Comparison of ENCODE assay signal across 10 mouse cellular contexts in genomic region chr4:58944206-58944553, GRCm38 (mm10). TPM values are rescaled to one million over a fixed set of nuclear protein-coding genes. Genes with fewer than 3 reads are reported as not detected.
DNase-seq lines count a peak whose midpoint lies in the region; ATAC-seq and TF ChIP-seq lines count a peak whose summit lies in the region.
"Had no signal": no experiment of that assay in that cellular context is flagged by ENCODE, and none has a peak within 500 bp of the region (broad histone marks: within the 10 kb centered on the region; RNA-seq: fewer than 3 reads in every experiment).

No protein-coding gene starts in this region.

- no peak overlapping the region for H3K9ac ChIP-seq in heart, embryonic 15.5 days
- no peak overlapping the region for H3K9ac ChIP-seq in ES-E14 (ENCODE audit: insufficient read depth, low read depth, low read length, poor library complexity, severe bottlenecking)
- no peak overlapping the region for H3K9ac ChIP-seq in hindbrain, embryonic 11.5 days (ENCODE audit: low read depth, low read length)
- 0 out of 2 replicates have a peak overlapping the region, but pooled peaks have one; percentile 3 for H3K9ac ChIP-seq in midbrain, embryonic 11.5 days (ENCODE audit: low read length)

- in situ Hi-C loops in ES-E14 (cut with MboI; ENCODE audit: low sequenced_read_pairs in 2 of 2, unreplicated experiment in 2 of 2) = no loop called here

- peak overlapping the region; percentile 66 for H3K4me3 ChIP-seq in heart, embryonic 15.5 days
- peak overlapping the region; percentile 66 to 76 for H3K4me3 ChIP-seq in ES-E14 (ENCODE audit: insufficient read depth in 1 of 2, low read depth in 1 of 2, low read length in 2 of 2, poor library complexity in 1 of 2, severe bottlenecking in 1 of 2)
- H3K4me3 ChIP-seq in hindbrain, embryonic 11.5 days (ENCODE audit: low read depth, low read length) = peak overlapping the region; percentile 64
- peak overlapping the region; percentile 60 for H3K4me3 ChIP-seq in midbrain, embryonic 11.5 days (ENCODE audit: low read depth, low read length)

- DNase-seq in heart, adult 9 months (ENCODE audit: low spot score in 2 of 2) = no peak
- DNase-seq in ES-E14 (ENCODE audit: low read depth, low spot score) = no peak
- no peak for DNase-seq in hindbrain, embryonic 11.5 days (ENCODE audit: low spot score)
- no peak for DNase-seq in midbrain, embryonic 11.5 days (ENCODE audit: low spot score, missing footprints)
- DNase-seq in cerebellum, adult 11-12 months = no peak
- DNase-seq in spleen, postnatal 36 days (ENCODE audit: low spot score in 2 of 2) = no peak
- no peak for DNase-seq in left cerebral cortex, adult 11 months (ENCODE audit: low spot score)

- H3K27me3 ChIP-seq in heart, embryonic 15.5 days = peaks cover 19% of the 10 kb centered on the region
- H3K27me3 ChIP-seq in hindbrain, embryonic 11.5 days (ENCODE audit: control insufficient read depth, insufficient read depth, low read length) = no peaks in the 10 kb centered on the region
- H3K27me3 ChIP-seq in midbrain, embryonic 11.5 days (ENCODE audit: control insufficient read depth, insufficient read depth, low read length) = peaks cover 3% of the 10 kb centered on the region

- ATAC-seq in heart, embryonic 15.5 days (replicated peaks; ENCODE audit: insufficient number of reproducible peaks, insufficient read depth, low FRiP score, low read depth) = no peak
- ATAC-seq in hindbrain, embryonic 11.5 days (ENCODE audit: low FRiP score) = peak; percentile 36; the same call in 1 of the 2 replicates
- peak; percentile 22; the same call in 1 of the 2 replicates for ATAC-seq in midbrain, embryonic 11.5 days (ENCODE audit: low FRiP score)

- H3K36me3 ChIP-seq in heart, embryonic 15.5 days = no peaks in the 10 kb centered on the region
- H3K36me3 ChIP-seq in ES-E14 (ENCODE audit: control insufficient read depth, insufficient read depth, low read length, poor library complexity, severe bottlenecking) = no peaks in the 10 kb centered on the region
- no peaks in the 10 kb centered on the region for H3K36me3 ChIP-seq in hindbrain, embryonic 11.5 days (ENCODE audit: control insufficient read depth, insufficient read depth, low read length)
- no peaks in the 10 kb centered on the region for H3K36me3 ChIP-seq in midbrain, embryonic 11.5 days (ENCODE audit: control insufficient read depth, insufficient read depth, low read length)
- H3K36me3 ChIP-seq: G1E had no signal

- no peak overlapping the region for H3K27ac ChIP-seq in heart, embryonic 15.5 days
- H3K27ac ChIP-seq in ES-E14 (ENCODE audit: insufficient read depth, low read depth, low read length, poor library complexity, severe bottlenecking) = no peak overlapping the region
- no peak overlapping the region for H3K27ac ChIP-seq in hindbrain, embryonic 11.5 days (ENCODE audit: low read depth, low read length)
- no peak overlapping the region for H3K27ac ChIP-seq in midbrain, embryonic 11.5 days (ENCODE audit: low read depth, low read length)

- peak overlapping the region; percentile 84 for H3K4me2 ChIP-seq in heart, embryonic 15.5 days
- peak overlapping the region; percentile 66 for H3K4me2 ChIP-seq in hindbrain, embryonic 11.5 days (replicated peaks; ENCODE audit: low read depth, low read length)
- H3K4me2 ChIP-seq in midbrain, embryonic 11.5 days = peak overlapping the region; percentile 61

- no peaks in the 10 kb centered on the region for H3K9me3 ChIP-seq in heart, embryonic 15.5 days (replicated peaks)
- no peaks in the 10 kb centered on the region for H3K9me3 ChIP-seq in ES-E14 (ENCODE audit: control insufficient read depth, insufficient read depth, low read depth, low read length)
- no peaks in the 10 kb centered on the region for H3K9me3 ChIP-seq in hindbrain, embryonic 11.5 days (ENCODE audit: control insufficient read depth, low read length)
- no peaks in the 10 kb centered on the region for H3K9me3 ChIP-seq in midbrain, embryonic 11.5 days (ENCODE audit: control insufficient read depth, low read length)
- H3K9me3 ChIP-seq: G1E had no signal

- H3K4me1 ChIP-seq in heart, embryonic 15.5 days (replicated peaks) = peaks cover 9% of the 10 kb centered on the region; the same call in 1 of the 2 replicates
- no peaks in the 10 kb centered on the region; a peak in 1 of 4 replicates for H3K4me1 ChIP-seq in ES-E14 (ENCODE audit: control insufficient read depth in 2 of 2, insufficient read depth in 2 of 2, low read length in 2 of 2, poor library complexity in 1 of 2)
- no peaks in the 10 kb centered on the region for H3K4me1 ChIP-seq in hindbrain, embryonic 11.5 days (replicated peaks; ENCODE audit: control insufficient read depth, insufficient read depth, low read length)
- peaks cover 5% of the 10 kb centered on the region; the same call in 1 of the 2 replicates for H3K4me1 ChIP-seq in midbrain, embryonic 11.5 days (ENCODE audit: control insufficient read depth, insufficient read depth, low read length)

- WGBS in heart, embryonic 15.5 days = 18% methylated on average over 6 of the region's 6 CpGs
- WGBS in hindbrain, embryonic 11.5 days = 21% methylated on average over 6 of the region's 6 CpGs
- WGBS in midbrain, embryonic 11.5 days = 28% methylated on average over 6 of the region's 6 CpGs

TF ChIP-seq in ES-E14, 5 proteins besides CTCF, POLR2A, EP300 and RAD21:
- TF ChIP-seq HCFC1 (IDR thresholded peaks at IDR 0.05; ENCODE audit: borderline replicate concordance, insufficient read depth, low read length) (no peak), ZC3H11A (IDR thresholded peaks at IDR 0.05; ENCODE audit: borderline replicate concordance, low read depth, low read length) (no peak), ZNF384 (IDR thresholded peaks at IDR 0.05; ENCODE audit: low read depth, low read length) (no peak), MAFK (IDR thresholded peaks at IDR 0.05; ENCODE audit: insufficient read depth, low read depth, low read length) (no peak), CHD2 (IDR thresholded peaks at IDR 0.05; ENCODE audit: low read depth, low read length) (no peak)

RNA-seq across cellular contexts. Expression of gene Zkscan16, which starts 0.8 kb away (rescaled TPM):
- 0.05 and 0.08 TPM in 2 replicates for polyA plus RNA-seq in heart, embryonic 15.5 days (2015; fragmentation: Nextera tagmentation; extraction: Ambion mirVana)
- total RNA-seq in ES-E14 (2012; rRNA removed) = 0.63 and 0.80 TPM in 2 replicates
- polyA plus RNA-seq in hindbrain, embryonic 11.5 days (2014; fragmentation: Nextera tagmentation; extraction: Ambion mirVana) = 0.73 and 0.93 TPM in 2 replicates
- 0.95 and 1.0 TPM in 2 replicates for polyA plus RNA-seq in midbrain, embryonic 11.5 days (2014; fragmentation: Nextera tagmentation; extraction: Ambion mirVana)
- total RNA-seq: megakaryocyte-erythroid progenitor cell, adult 5-6 weeks had no signal
- polyA plus RNA-seq: G1E had no signal

RNA-seq across cellular contexts. Expression of gene Ecpas, which starts 31.6 kb away (rescaled TPM):
- 24.8 and 29.1 TPM in 2 replicates for polyA plus RNA-seq in heart, embryonic 15.5 days (2015; fragmentation: Nextera tagmentation; extraction: Ambion mirVana)
- 10.6 and 23.9 TPM in 2 replicates for total RNA-seq in ES-E14 (2012; rRNA removed)
- polyA plus RNA-seq in hindbrain, embryonic 11.5 days (2014; fragmentation: Nextera tagmentation; extraction: Ambion mirVana) = 41.9 and 43.4 TPM in 2 replicates
- 38.7 and 42.3 TPM in 2 replicates for polyA plus RNA-seq in midbrain, embryonic 11.5 days (2014; fragmentation: Nextera tagmentation; extraction: Ambion mirVana)

RNA-seq across cellular contexts. Expression of gene Ptgr1, which starts 42.7 kb away (rescaled TPM):
- 11.3 and 16.6 TPM in 2 replicates for polyA plus RNA-seq in heart, embryonic 15.5 days (2015; fragmentation: Nextera tagmentation; extraction: Ambion mirVana)
- total RNA-seq in ES-E14 (2012; rRNA removed) = 8.0 and 14.4 TPM in 2 replicates
- polyA plus RNA-seq in hindbrain, embryonic 11.5 days (2014; fragmentation: Nextera tagmentation; extraction: Ambion mirVana) = 17.4 and 19.5 TPM in 2 replicates
- 16.2 and 17.6 TPM in 2 replicates for polyA plus RNA-seq in midbrain, embryonic 11.5 days (2014; fragmentation: Nextera tagmentation; extraction: Ambion mirVana)

RNA-seq across cellular contexts. Expression of gene Dnajc25, which starts 50.7 kb away (rescaled TPM):
- polyA plus RNA-seq in heart, embryonic 15.5 days (2015; fragmentation: Nextera tagmentation; extraction: Ambion mirVana) = 9.0 and 11.5 TPM in 2 replicates
- 7.8 and 12.0 TPM in 2 replicates for total RNA-seq in ES-E14 (2012; rRNA removed)
- 5.4 and 6.5 TPM in 2 replicates for polyA plus RNA-seq in hindbrain, embryonic 11.5 days (2014; fragmentation: Nextera tagmentation; extraction: Ambion mirVana)
- 5.3 and 5.5 TPM in 2 replicates for polyA plus RNA-seq in midbrain, embryonic 11.5 days (2014; fragmentation: Nextera tagmentation; extraction: Ambion mirVana)

RNA-seq across cellular contexts. Expression of gene Gm20503, which starts 58.8 kb away (rescaled TPM):
- 12.2 and 15.5 TPM in 2 replicates for polyA plus RNA-seq in heart, embryonic 15.5 days (2015; fragmentation: Nextera tagmentation; extraction: Ambion mirVana)
- not detected in 2 replicates for total RNA-seq in ES-E14 (2012; rRNA removed)
- polyA plus RNA-seq in hindbrain, embryonic 11.5 days (2014; fragmentation: Nextera tagmentation; extraction: Ambion mirVana) = 6.9 and 8.2 TPM in 2 replicates
- 5.4 and 7.8 TPM in 2 replicates for polyA plus RNA-seq in midbrain, embryonic 11.5 days (2014; fragmentation: Nextera tagmentation; extraction: Ambion mirVana)
- total RNA-seq: G1E; megakaryocyte-erythroid progenitor cell, adult 5-6 weeks had no signal
- polyA plus RNA-seq: G1E had no signal
